Mouse (Mus musculus): ENCODE results near the gene Olfr610.
"Not testable (repeated sequence)": the region's sequence is repeated elsewhere in the genome, so short reads cannot be mapped to it uniquely, and the experiment has no call there.

Gene Olfr610

DNA sequence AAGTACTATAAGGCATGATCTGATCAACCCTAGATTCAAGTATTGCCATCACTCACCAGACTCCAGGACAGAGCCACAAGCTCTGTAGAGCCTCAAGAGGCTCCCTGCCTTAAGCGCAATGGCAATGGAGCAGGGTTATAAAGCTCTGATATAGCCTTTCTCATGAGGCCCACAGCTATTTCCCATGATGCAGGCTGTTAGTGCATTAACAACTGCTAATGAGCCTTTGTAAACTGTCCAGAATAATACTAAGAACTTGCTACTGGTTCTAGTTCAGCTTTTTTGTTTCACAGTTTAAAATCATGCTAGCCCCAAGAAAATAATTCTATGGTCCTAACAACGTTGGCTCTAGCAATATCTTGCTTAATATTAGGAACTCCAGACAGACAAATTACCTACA lies at the start of gene Olfr610:
Gene Olfr610, minus strand, starts transcription at position 101 of the 400 bp plus-strand sequence.
- no peak for DNase-seq

GRCm38 (mm10) chr7:103555779-103556178 lies 43.9 kb upstream of the Olfr610 start, which contains the start of gene Olfr615:
Olfr615 (plus strand) TSS chr7:103556079.
- no peak for DNase-seq

- DNase-seq, result no peak
These were observed 35.9 kb upstream of the Olfr610 start, which contains the start of gene Olfr613 for GRCm38 (mm10) chr7:103547774-103548173. Olfr613 (plus strand) TSS chr7:103548074.

DNA sequence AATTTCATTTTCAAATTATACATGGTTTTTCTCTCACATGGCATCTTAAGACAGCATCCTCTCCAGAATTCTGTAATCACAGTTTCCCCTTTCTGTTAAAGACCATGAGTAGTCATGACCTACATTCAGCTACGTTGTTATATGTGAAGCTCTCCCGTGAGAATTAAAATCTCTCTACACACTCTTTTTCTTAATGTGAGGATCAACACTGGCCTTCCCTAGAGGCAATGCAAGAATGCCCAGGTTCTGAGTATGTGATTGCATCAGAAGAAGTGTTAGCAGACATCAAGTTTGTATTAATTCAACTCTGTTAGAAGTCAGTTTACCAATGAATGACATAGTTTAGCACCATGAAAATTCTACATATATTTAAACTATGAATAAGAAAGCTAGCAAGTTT lies 30.7 kb upstream of the Olfr610 start, which contains the start of gene Olfr612:
Gene Olfr612, minus strand, starts transcription at position 101 of the 400 bp plus-strand sequence.
- not testable (repeated sequence) for DNase-seq

- not testable (repeated sequence) for DNase-seq
These were observed 8.8 kb upstream of the Olfr610 start, which contains the start of gene Olfr611 for GRCm38 (mm10) chr7:103520746-103521145. Olfr611 (minus strand) TSS chr7:103520846.

- no peak for DNase-seq
These were observed 14.0 kb downstream of the Olfr610 start, which contains the start of gene Olfr609 for GRCm38 (mm10) chr7:103497962-103498361. Olfr609 (minus strand) TSS chr7:103498062.

DNA sequence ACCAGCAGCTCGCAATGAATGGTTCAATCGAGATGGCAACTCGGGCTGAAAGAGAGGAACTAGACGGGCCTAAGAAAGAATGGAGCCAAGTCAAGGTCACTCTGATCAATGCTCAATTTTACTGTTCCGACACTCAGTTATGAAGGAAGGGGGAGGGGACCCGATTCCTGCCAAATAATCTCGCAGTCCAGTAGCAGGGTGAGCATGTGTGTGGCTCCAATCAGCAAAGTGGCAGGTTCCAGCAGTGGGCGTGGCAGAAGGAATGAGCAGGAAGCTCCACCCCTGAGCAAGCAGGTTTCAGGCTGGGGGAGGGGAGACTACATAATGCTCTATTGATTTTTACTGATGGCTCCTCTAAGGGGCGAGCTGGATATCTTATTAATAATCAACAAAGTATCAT lies 34.8 kb downstream of the Olfr610 start:
- not testable (repeated sequence) for DNase-seq

DNA sequence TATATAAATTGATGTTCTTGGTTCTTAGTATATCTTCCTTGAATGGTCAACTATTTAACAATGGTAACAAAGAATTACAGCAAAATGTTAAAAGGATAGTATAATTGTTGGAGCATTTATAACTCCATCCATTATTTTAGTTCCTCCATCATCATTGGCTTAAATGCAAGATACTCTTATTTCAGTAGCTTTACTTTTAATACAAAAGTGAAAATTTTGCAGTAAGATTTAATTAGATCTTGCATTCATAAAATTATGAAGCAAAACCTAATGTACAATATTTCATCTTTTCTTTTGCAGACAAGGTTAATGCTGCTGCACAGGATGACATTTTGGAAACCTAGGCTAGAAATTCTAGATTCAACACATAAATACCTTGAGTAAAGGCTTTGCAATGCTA lies 42.3 kb downstream of the Olfr610 start, which contains the start of gene Olfr608:
Gene Olfr608, plus strand, starts transcription at position 301 of the 400 bp plus-strand sequence.
- DNase-seq, result no peak

- DNase-seq, result no peak
These were observed 51.3 kb downstream of the Olfr610 start for GRCm38 (mm10) chr7:103460590-103460989.
